Mouse (Mus musculus): ENCODE data around the gene Zfpm1.

- TF ChIP-seq POLR2A (IDR thresholded peaks at IDR 0.05; ENCODE audit: low read depth, low read length): no peak
- no peak for TF ChIP-seq CTCF (IDR thresholded peaks at IDR 0.05; ENCODE audit: extremely low read depth, insufficient read depth, insufficient read length, insufficient replicate concordance)
Observed at GRCm38 (mm10) chr8:122343758-122344157, 61.8 kb downstream of the Zfpm1 start.
